Mouse (Mus musculus): ENCODE data around the gene D5Ertd579e. TPM values are rescaled to one million over a fixed set of nuclear protein-coding genes. Genes with fewer than 3 reads are reported as not detected.

Gene D5Ertd579e
- polyA plus RNA-seq (2015; fragmentation: Nextera tagmentation; extraction: Ambion mirVana): 16.6 and 17.9 TPM in 2 replicates

GRCm38 (mm10) chr5:36695461-36696231 lies at the start of gene D5Ertd579e:
D5Ertd579e (minus strand) TSS chr5:36696024.
- 1% methylated on average over 82 of the region's 104 CpGs for WGBS

GRCm38 (mm10) chr5:36742126-36742848 lies 46.5 kb upstream of the D5Ertd579e start:
- ATAC-seq (ENCODE audit: insufficient number of reproducible peaks, low FRiP score, low TSS enrichment, low read depth): no peak

More at GRCm38 (mm10) chr5:36695461-36696231, at the start of gene D5Ertd579e:
- H3K36me3 ChIP-seq: no peaks in the 10 kb centered on the region
- no peaks in the 10 kb centered on the region for H3K27me3 ChIP-seq
- peak within 1 kb of the TSS; percentile 83 for H3K4me3 ChIP-seq
- H3K9ac ChIP-seq: peak within 1 kb of the TSS; percentile 81
- H3K9me3 ChIP-seq: no peaks in the 10 kb centered on the region
- ATAC-seq (ENCODE audit: insufficient number of reproducible peaks, low FRiP score, low TSS enrichment, low read depth): peak; percentile 91
- peak within 1 kb of the TSS; percentile 92 for H3K4me2 ChIP-seq
- H3K27ac ChIP-seq: peak within 1 kb of the TSS; percentile 91
- peaks cover 10% of the 10 kb centered on the region for H3K4me1 ChIP-seq

GRCm38 (mm10) chr5:36739829-36740228 lies 44.0 kb upstream of the D5Ertd579e start:
- 0 out of 2 replicates have a peak, but pooled peaks cover 9% of the 10 kb centered on the region for H3K4me1 ChIP-seq
- H3K27me3 ChIP-seq: no peaks in the 10 kb centered on the region
- H3K27ac ChIP-seq: no peak overlapping the region
- no peak for ATAC-seq (ENCODE audit: insufficient number of reproducible peaks, low FRiP score, low TSS enrichment, low read depth)
- H3K9ac ChIP-seq: no peak overlapping the region
- H3K9me3 ChIP-seq: no peaks in the 10 kb centered on the region
- 63% methylated on average over 4 of the region's 4 CpGs for WGBS
- H3K36me3 ChIP-seq: no peaks in the 10 kb centered on the region
- no peak overlapping the region for H3K4me3 ChIP-seq
- H3K4me2 ChIP-seq: no peak overlapping the region

More at GRCm38 (mm10) chr5:36742126-36742848, 46.5 kb upstream of the D5Ertd579e start:
- H3K9ac ChIP-seq: no peak overlapping the region
- no peaks in the 10 kb centered on the region for H3K9me3 ChIP-seq
- no peak overlapping the region for H3K4me3 ChIP-seq
- no peak overlapping the region for H3K27ac ChIP-seq
- 0 out of 2 replicates have a peak, but pooled peaks cover 5% of the 10 kb centered on the region for H3K36me3 ChIP-seq
- peaks cover 16% of the 10 kb centered on the region for H3K4me1 ChIP-seq
- no peak overlapping the region for H3K4me2 ChIP-seq
- WGBS: 41% methylated on average over 16 of the region's 16 CpGs
- H3K27me3 ChIP-seq: no peaks in the 10 kb centered on the region

GRCm38 (mm10) chr5:36738799-36739615 lies 43.2 kb upstream of the D5Ertd579e start:
- Histone ChIP-seq H3K4me3 (no peak overlapping the region), H3K27ac (no peak overlapping the region), H3K36me3 (no peaks in the 10 kb centered on the region), H3K4me2 (no peak overlapping the region), H3K27me3 (no peaks in the 10 kb centered on the region), H3K9ac (no peak overlapping the region), H3K9me3 (no peaks in the 10 kb centered on the region), H3K4me1 (0 out of 2 replicates have a peak, but pooled peaks cover 9% of the 10 kb centered on the region)
- 50% methylated on average over 16 of the region's 16 CpGs for WGBS
- no peak for ATAC-seq (ENCODE audit: insufficient number of reproducible peaks, low FRiP score, low TSS enrichment, low read depth)

- 47% methylated on average over 4 of the region's 4 CpGs for WGBS
- no peak overlapping the region for H3K9ac ChIP-seq
- no peaks in the 10 kb centered on the region for H3K9me3 ChIP-seq
- no peak for ATAC-seq (ENCODE audit: insufficient number of reproducible peaks, low FRiP score, low TSS enrichment, low read depth)
- no peak overlapping the region for H3K4me2 ChIP-seq
- H3K4me1 ChIP-seq: 0 out of 2 replicates have a peak, but pooled peaks cover 9% of the 10 kb centered on the region
- H3K27ac ChIP-seq: no peak overlapping the region
- H3K4me3 ChIP-seq: no peak overlapping the region
- no peaks in the 10 kb centered on the region for H3K36me3 ChIP-seq
- H3K27me3 ChIP-seq: no peaks in the 10 kb centered on the region
These were observed 41.9 kb upstream of the D5Ertd579e start for GRCm38 (mm10) chr5:36737765-36738164.

GRCm38 (mm10) chr5:36736009-36736408 lies 40.2 kb upstream of the D5Ertd579e start:
- H3K4me1 ChIP-seq: 0 out of 2 replicates have a peak, but pooled peaks cover 5% of the 10 kb centered on the region
- no peak overlapping the region for H3K4me3 ChIP-seq
- no peak overlapping the region for H3K4me2 ChIP-seq
- ATAC-seq (ENCODE audit: insufficient number of reproducible peaks, low FRiP score, low TSS enrichment, low read depth): no peak
- 74% methylated on average over 8 of the region's 8 CpGs for WGBS
- H3K9ac ChIP-seq: no peak overlapping the region
- H3K9me3 ChIP-seq: no peaks in the 10 kb centered on the region
- no peaks in the 10 kb centered on the region for H3K36me3 ChIP-seq
- H3K27ac ChIP-seq: no peak overlapping the region
- no peaks in the 10 kb centered on the region for H3K27me3 ChIP-seq

GRCm38 (mm10) chr5:36735106-36735505 lies 39.3 kb upstream of the D5Ertd579e start:
- Histone ChIP-seq H3K27me3 (no peaks in the 10 kb centered on the region), H3K27ac (no peak overlapping the region), H3K9me3 (no peaks in the 10 kb centered on the region), H3K4me2 (no peak overlapping the region), H3K9ac (no peak overlapping the region), H3K4me1 (0 out of 2 replicates have a peak, but pooled peaks cover 5% of the 10 kb centered on the region), H3K36me3 (no peaks in the 10 kb centered on the region), H3K4me3 (no peak overlapping the region)
- no peak for ATAC-seq (ENCODE audit: insufficient number of reproducible peaks, low FRiP score, low TSS enrichment, low read depth)
- WGBS: 86% methylated on average over 6 of the region's 6 CpGs

- no peak for ATAC-seq (ENCODE audit: insufficient number of reproducible peaks, low FRiP score, low TSS enrichment, low read depth)
- Histone ChIP-seq H3K27ac (no peak overlapping the region), H3K4me2 (no peak overlapping the region), H3K9me3 (no peaks in the 10 kb centered on the region), H3K4me3 (no peak overlapping the region), H3K27me3 (no peaks in the 10 kb centered on the region), H3K36me3 (no peaks in the 10 kb centered on the region), H3K4me1 (no peaks in the 10 kb centered on the region; the same call in 1 of the 2 replicates), H3K9ac (no peak overlapping the region)
- WGBS: 70% methylated on average over 3 of the region's 3 CpGs
These were observed 37.6 kb upstream of the D5Ertd579e start for GRCm38 (mm10) chr5:36733405-36733804.

GRCm38 (mm10) chr5:36731901-36732652 lies 36.3 kb upstream of the D5Ertd579e start:
- Histone ChIP-seq H3K27ac (no peak overlapping the region), H3K4me3 (no peak overlapping the region), H3K4me2 (no peak overlapping the region), H3K9ac (no peak overlapping the region), H3K27me3 (no peaks in the 10 kb centered on the region), H3K4me1 (no peaks in the 10 kb centered on the region; the same call in 1 of the 2 replicates), H3K9me3 (no peaks in the 10 kb centered on the region), H3K36me3 (no peaks in the 10 kb centered on the region)
- WGBS: 62% methylated on average over 7 of the region's 7 CpGs
- ATAC-seq (ENCODE audit: insufficient number of reproducible peaks, low FRiP score, low TSS enrichment, low read depth): no peak

GRCm38 (mm10) chr5:36730689-36731088 lies 34.9 kb upstream of the D5Ertd579e start:
- Histone ChIP-seq H3K36me3 (no peaks in the 10 kb centered on the region), H3K9me3 (no peaks in the 10 kb centered on the region), H3K4me3 (no peak overlapping the region), H3K4me1 (no peaks in the 10 kb centered on the region; the same call in 1 of the 2 replicates), H3K27me3 (no peaks in the 10 kb centered on the region), H3K9ac (no peak overlapping the region), H3K27ac (no peak overlapping the region), H3K4me2 (no peak overlapping the region)
- WGBS: 64% methylated on average over 3 of the region's 3 CpGs
- no peak for ATAC-seq (ENCODE audit: insufficient number of reproducible peaks, low FRiP score, low TSS enrichment, low read depth)

GRCm38 (mm10) chr5:36729923-36730322 lies 34.1 kb upstream of the D5Ertd579e start:
- Histone ChIP-seq H3K27me3 (no peaks in the 10 kb centered on the region), H3K4me3 (no peak overlapping the region), H3K4me1 (no peaks in the 10 kb centered on the region; the same call in 1 of the 2 replicates), H3K4me2 (no peak overlapping the region), H3K9ac (no peak overlapping the region), H3K36me3 (no peaks in the 10 kb centered on the region), H3K27ac (no peak overlapping the region), H3K9me3 (no peaks in the 10 kb centered on the region)
- WGBS: 88% methylated on average over 2 of the region's 2 CpGs
- ATAC-seq (ENCODE audit: insufficient number of reproducible peaks, low FRiP score, low TSS enrichment, low read depth): no peak
